Mouse (Mus musculus) midbrain, embryonic 14.5 days (tissue): ENCODE data around the gene Grem1. TPM values are rescaled to one million over a fixed set of nuclear protein-coding genes. Genes with fewer than 3 reads are reported as not detected.

ENCODE experiments used
- ATAC-seq: fragments of 200-750 bp; cut with Nextera tagmentation; 2 replicates; pipeline ENCODE4 v1.8.0; 2017; ENCODE audit warnings: moderate number of reproducible peaks, moderate library complexity; ENCODE audit not compliant: low FRiP score, low TSS enrichment
- DNase-seq: peaks from one replicate; pipeline ENCODE4 v3.0.0-alpha.2; 2015
- H3K27ac ChIP-seq: fragments of 300-500 bp; sonication (generic); replicated peaks from 2 replicates; pipeline ENCODE4 v1.5.1; 2014; ENCODE audit warnings: mild to moderate bottlenecking, low read depth, low read length, moderate library complexity
- H3K27me3 ChIP-seq: fragments of 300-500 bp; sonication (generic); 2 replicates; pipeline ENCODE4 v1.6.1; 2014; ENCODE audit warnings: low read length, control low read depth, mixed read lengths; ENCODE audit not compliant: control insufficient read depth, insufficient read depth
- H3K36me3 ChIP-seq: fragments of 300-500 bp; sonication (generic); 2 replicates; pipeline ENCODE4 v1.6.1; 2014; ENCODE audit warnings: low read length, control low read depth; ENCODE audit not compliant: control insufficient read depth, insufficient read depth
- H3K4me1 ChIP-seq: fragments of 300-500 bp; sonication (generic); 2 replicates; pipeline ENCODE4 v1.6.1; 2014; ENCODE audit warnings: mild to moderate bottlenecking, antibody characterized with exemption, low read length, control low read depth; ENCODE audit not compliant: control insufficient read depth, insufficient read depth
- H3K4me2 ChIP-seq: fragments of 300-500 bp; sonication (generic); 2 replicates; pipeline ENCODE4 v1.6.1; 2014; ENCODE audit warnings: mild to moderate bottlenecking, low read length, moderate library complexity
- H3K4me3 ChIP-seq: fragments of 300-500 bp; sonication (generic); replicated peaks from 2 replicates; pipeline ENCODE4 v1.5.1; 2014; ENCODE audit warnings: low read depth, low read length
- H3K9ac ChIP-seq: fragments of 300-500 bp; sonication (generic); replicated peaks from 2 replicates; pipeline ENCODE4 v1.6.1; 2014; ENCODE audit warnings: mild to moderate bottlenecking, low read length, moderate library complexity
- H3K9me3 ChIP-seq: fragments of 300-500 bp; sonication (generic); 2 replicates; pipeline ENCODE4 v1.6.1; 2016; ENCODE audit warnings: low read length, control low read depth, mixed read lengths; ENCODE audit not compliant: control insufficient read depth
- WGBS: fragments of 180-500 bp; shearing (Covaris S2); extraction: QIAGEN DNeasy Blood & Tissue Kit; methylation state at CpG from one replicate; pipeline ENCODE4 v1.1.7; 2014; 5-methylcytosine and 5-hydroxymethylcytosine counted together
- polyA plus RNA-seq: library from polyadenylated mRNA; unstranded; fragments of >200 nt; fragmentation: Nextera tagmentation; extraction: Ambion mirVana; gene quantifications from 2 replicates; pipeline ENCODE4 v1.2.1, GENCODE M21; 2014

The Grem1 gene
- polyA plus RNA-seq, 1 experiment from 2014 or later, result 1.5 TPM

GRCm38 (mm10) chr2:113793521-113793920 lies 35.1 kb upstream of the Grem1 start:
- Histone ChIP-seq H3K27ac (no peak overlapping the region), H3K4me3 (no peak overlapping the region), H3K4me2 (no peak overlapping the region), H3K9me3 (no peaks in the 10 kb centered on the region), H3K27me3 (no peaks in the 10 kb centered on the region), H3K9ac (no peak overlapping the region), H3K4me1 (no peaks in the 10 kb centered on the region), H3K36me3 (peaks cover 18% of the 10 kb centered on the region)
- 91% methylated on average over 3 of the region's 3 CpGs for WGBS
- DNase-seq (no peak), ATAC-seq (no peak)

GRCm38 (mm10) chr2:113788821-113789387 lies 30.5 kb upstream of the Grem1 start:
- H3K4me3 ChIP-seq, result no peak overlapping the region
- DNase-seq (no peak), ATAC-seq (no peak)
- no peaks in the 10 kb centered on the region for H3K4me1 ChIP-seq
- peaks cover 35% of the 10 kb centered on the region for H3K36me3 ChIP-seq
- H3K4me2 ChIP-seq, result no peak overlapping the region
- H3K27ac ChIP-seq, result no peak overlapping the region
- 93% methylated on average over 4 of the region's 4 CpGs for WGBS
- H3K9ac ChIP-seq, result no peak overlapping the region
- H3K9me3 ChIP-seq, result no peaks in the 10 kb centered on the region
- no peaks in the 10 kb centered on the region for H3K27me3 ChIP-seq

GRCm38 (mm10) chr2:113787882-113788281 lies 29.4 kb upstream of the Grem1 start:
- Histone ChIP-seq H3K9ac (no peak overlapping the region), H3K4me1 (no peaks in the 10 kb centered on the region), H3K4me2 (no peak overlapping the region), H3K36me3 (peaks cover 36% of the 10 kb centered on the region), H3K27me3 (no peaks in the 10 kb centered on the region), H3K27ac (no peak overlapping the region), H3K4me3 (no peak overlapping the region), H3K9me3 (no peaks in the 10 kb centered on the region)
- DNase-seq (no peak), ATAC-seq (no peak)
- WGBS, result 97% methylated on average over 4 of the region's 4 CpGs

GRCm38 (mm10) chr2:113784851-113785250 lies 26.4 kb upstream of the Grem1 start:
- Histone ChIP-seq H3K4me1 (no peaks in the 10 kb centered on the region), H3K27me3 (no peaks in the 10 kb centered on the region), H3K9ac (no peak overlapping the region), H3K9me3 (no peaks in the 10 kb centered on the region), H3K36me3 (peaks cover 28% of the 10 kb centered on the region), H3K27ac (no peak overlapping the region), H3K4me2 (no peak overlapping the region), H3K4me3 (no peak overlapping the region)
- ATAC-seq, result no peak
- DNase-seq, result no peak
- WGBS, result 94% methylated on average over 3 of the region's 3 CpGs

GRCm38 (mm10) chr2:113781521-113781920 lies 23.1 kb upstream of the Grem1 start:
- Histone ChIP-seq H3K9ac (no peak overlapping the region), H3K4me2 (no peak overlapping the region), H3K4me3 (no peak overlapping the region), H3K36me3 (peaks cover 20% of the 10 kb centered on the region; the same call in 1 of the 2 replicates), H3K9me3 (no peaks in the 10 kb centered on the region), H3K27me3 (no peaks in the 10 kb centered on the region), H3K4me1 (no peaks in the 10 kb centered on the region), H3K27ac (no peak overlapping the region)
- 87% methylated on average over 4 of the region's 4 CpGs for WGBS
- ATAC-seq (no peak), DNase-seq (no peak)

GRCm38 (mm10) chr2:113781107-113781506 lies 22.7 kb upstream of the Grem1 start:
- DNase-seq, result no peak
- H3K9ac ChIP-seq, result no peak overlapping the region
- H3K9me3 ChIP-seq, result no peaks in the 10 kb centered on the region
- H3K27ac ChIP-seq, result no peak overlapping the region
- no peak for ATAC-seq
- no peak overlapping the region for H3K4me2 ChIP-seq
- no peak overlapping the region for H3K4me3 ChIP-seq
- no peaks in the 10 kb centered on the region for H3K4me1 ChIP-seq
- WGBS, result 85% methylated on average over 5 of the region's 5 CpGs
- H3K27me3 ChIP-seq, result no peaks in the 10 kb centered on the region
- peaks cover 22% of the 10 kb centered on the region; the same call in 1 of the 2 replicates for H3K36me3 ChIP-seq

- no peak overlapping the region for H3K27ac ChIP-seq
- no peak for ATAC-seq
Measured at GRCm38 (mm10) chr2:113779336-113779735, 20.9 kb upstream of the Grem1 start.

GRCm38 (mm10) chr2:113778036-113778435 lies 19.6 kb upstream of the Grem1 start:
- H3K27ac ChIP-seq, result no peak overlapping the region
- H3K9me3 ChIP-seq, result no peaks in the 10 kb centered on the region
- no peak overlapping the region for H3K4me3 ChIP-seq
- H3K9ac ChIP-seq, result no peak overlapping the region
- ATAC-seq (no peak), DNase-seq (no peak)
- H3K27me3 ChIP-seq, result no peaks in the 10 kb centered on the region
- no peak overlapping the region for H3K4me2 ChIP-seq
- 79% methylated on average over 6 of the region's 6 CpGs for WGBS
- no peaks in the 10 kb centered on the region for H3K4me1 ChIP-seq
- H3K36me3 ChIP-seq, result peaks cover 27% of the 10 kb centered on the region; the same call in 1 of the 2 replicates

More at GRCm38 (mm10) chr2:113779336-113779735, 20.9 kb upstream of the Grem1 start:
- Histone ChIP-seq H3K27me3 (no peaks in the 10 kb centered on the region), H3K4me1 (no peaks in the 10 kb centered on the region), H3K4me3 (no peak overlapping the region), H3K9ac (no peak overlapping the region), H3K9me3 (no peaks in the 10 kb centered on the region), H3K4me2 (no peak overlapping the region), H3K36me3 (peaks cover 28% of the 10 kb centered on the region; the same call in 1 of the 2 replicates)
- DNase-seq, result no peak
- 96% methylated on average over 3 of the region's 3 CpGs for WGBS

- Histone ChIP-seq H3K4me1 (no peaks in the 10 kb centered on the region), H3K36me3 (peaks cover 27% of the 10 kb centered on the region; the same call in 1 of the 2 replicates), H3K27ac (no peak overlapping the region), H3K4me3 (no peak overlapping the region), H3K9ac (no peak overlapping the region), H3K9me3 (no peaks in the 10 kb centered on the region), H3K4me2 (no peak overlapping the region), H3K27me3 (no peaks in the 10 kb centered on the region)
- WGBS, result 90% methylated on average over 3 of the region's 3 CpGs
- DNase-seq (no peak), ATAC-seq (no peak)
Measured at GRCm38 (mm10) chr2:113776297-113776696, 17.9 kb upstream of the Grem1 start.
